19 mouse cellular contexts compared by ENCODE assay signal in genomic region chr8:126821279-126821678, GRCm38 (mm10).
DNase-seq lines count a peak whose midpoint lies in the region; ATAC-seq and TF ChIP-seq lines count a peak whose summit lies in the region.
"Had no signal": no experiment of that assay in that cellular context is flagged by ENCODE, and none has a peak within 500 bp of the region (broad histone marks: within the 10 kb centered on the region; RNA-seq: fewer than 3 reads in every experiment).

No protein-coding gene starts in this region.

- peaks cover 18% of the 10 kb centered on the region for H3K4me1 ChIP-seq in hindbrain, postnatal 0 days (ENCODE audit: insufficient read depth, low read length)
- H3K4me1 ChIP-seq in hindbrain, embryonic 14.5 days (replicated peaks; ENCODE audit: control insufficient read depth, insufficient read depth, low read length), result peaks cover 13% of the 10 kb centered on the region
- H3K4me1 ChIP-seq in lung, embryonic 14.5 days (ENCODE audit: insufficient read depth), result peaks cover 22% of the 10 kb centered on the region
- H3K4me1 ChIP-seq in limb, embryonic 13.5 days, result peaks cover 36% of the 10 kb centered on the region
- peaks cover 5% of the 10 kb centered on the region for H3K4me1 ChIP-seq in stomach, postnatal 0 days (replicated peaks; ENCODE audit: control insufficient read depth, insufficient read depth)

- no peak overlapping the region for H3K9ac ChIP-seq in hindbrain, postnatal 0 days (replicated peaks; ENCODE audit: low read length)
- H3K9ac ChIP-seq in hindbrain, embryonic 14.5 days, result no peak overlapping the region
- no peak overlapping the region for H3K9ac ChIP-seq in lung, embryonic 14.5 days
- H3K9ac ChIP-seq in limb, embryonic 13.5 days, result no peak overlapping the region
- no peak overlapping the region for H3K9ac ChIP-seq in stomach, postnatal 0 days (ENCODE audit: low read length)
- H3K9ac ChIP-seq: forebrain, postnatal 0 days; heart, embryonic 15.5 days; liver, postnatal 0 days; neural tube, embryonic 13.5 days had no signal

- no peaks in the 10 kb centered on the region for H3K27me3 ChIP-seq in hindbrain, postnatal 0 days (ENCODE audit: insufficient read depth, low read length)
- H3K27me3 ChIP-seq in hindbrain, embryonic 14.5 days (ENCODE audit: control insufficient read depth, insufficient read depth, low read length), result no peaks in the 10 kb centered on the region
- no peaks in the 10 kb centered on the region for H3K27me3 ChIP-seq in lung, embryonic 14.5 days (ENCODE audit: insufficient read depth, low read length)
- H3K27me3 ChIP-seq in limb, embryonic 13.5 days, result no peaks in the 10 kb centered on the region
- no peaks in the 10 kb centered on the region for H3K27me3 ChIP-seq in stomach, postnatal 0 days (ENCODE audit: control insufficient read depth, insufficient read depth, low read length)
- H3K27me3 ChIP-seq: heart, embryonic 15.5 days; neural tube, embryonic 13.5 days; Patski had no signal

- no peak overlapping the region for H3K4me2 ChIP-seq in hindbrain, postnatal 0 days (ENCODE audit: low read depth, low read length)
- no peak overlapping the region for H3K4me2 ChIP-seq in hindbrain, embryonic 14.5 days (replicated peaks)
- no peak overlapping the region for H3K4me2 ChIP-seq in lung, embryonic 14.5 days
- H3K4me2 ChIP-seq in limb, embryonic 13.5 days (replicated peaks), result no peak overlapping the region
- H3K4me2 ChIP-seq in stomach, postnatal 0 days (replicated peaks; ENCODE audit: low read depth), result no peak overlapping the region
- H3K4me2 ChIP-seq: heart, embryonic 15.5 days; midbrain, embryonic 11.5 days; neural tube, embryonic 13.5 days had no signal

- H3K9me3 ChIP-seq in hindbrain, postnatal 0 days (ENCODE audit: low read length), result no peaks in the 10 kb centered on the region
- no peaks in the 10 kb centered on the region for H3K9me3 ChIP-seq in hindbrain, embryonic 14.5 days (ENCODE audit: control insufficient read depth, low read length)
- H3K9me3 ChIP-seq in lung, embryonic 14.5 days (ENCODE audit: low read depth, low read length), result no peaks in the 10 kb centered on the region
- H3K9me3 ChIP-seq in limb, embryonic 13.5 days, result no peaks in the 10 kb centered on the region
- H3K9me3 ChIP-seq in stomach, postnatal 0 days (ENCODE audit: control insufficient read depth, low read length), result no peaks in the 10 kb centered on the region
- H3K9me3 ChIP-seq: heart, embryonic 15.5 days; neural tube, embryonic 13.5 days had no signal

- H3K4me3 ChIP-seq in hindbrain, postnatal 0 days (ENCODE audit: low read length), result no peak overlapping the region
- no peak overlapping the region for H3K4me3 ChIP-seq in hindbrain, embryonic 14.5 days (replicated peaks; ENCODE audit: low read length)
- no peak overlapping the region for H3K4me3 ChIP-seq in lung, embryonic 14.5 days (ENCODE audit: low read depth, low read length)
- H3K4me3 ChIP-seq in limb, embryonic 13.5 days, result no peak overlapping the region
- H3K4me3 ChIP-seq in stomach, postnatal 0 days (ENCODE audit: low read depth, low read length), result no peak overlapping the region
- H3K4me3 ChIP-seq: heart, embryonic 15.5 days; neural tube, embryonic 13.5 days had no signal

- H3K27ac ChIP-seq in hindbrain, postnatal 0 days, result no peak overlapping the region
- no peak overlapping the region for H3K27ac ChIP-seq in hindbrain, embryonic 14.5 days
- H3K27ac ChIP-seq in lung, embryonic 14.5 days (ENCODE audit: low read depth), result peak overlapping the region; percentile 46
- peak overlapping the region; percentile 85 for H3K27ac ChIP-seq in limb, embryonic 13.5 days
- H3K27ac ChIP-seq in stomach, postnatal 0 days (replicated peaks), result 0 out of 2 replicates have a peak overlapping the region, but pooled peaks have one; percentile 5
- H3K27ac ChIP-seq: heart, embryonic 15.5 days; macrophage; neural tube, embryonic 13.5 days had no signal

- ATAC-seq in hindbrain, postnatal 0 days, result no peak
- no peak for ATAC-seq in hindbrain, embryonic 14.5 days (ENCODE audit: low FRiP score)
- ATAC-seq in lung, embryonic 14.5 days (ENCODE audit: insufficient read depth), result no peak
- ATAC-seq in limb, embryonic 13.5 days (ENCODE audit: low FRiP score, low read depth), result no peak
- no peak for ATAC-seq in stomach, postnatal 0 days (ENCODE audit: low FRiP score, low TSS enrichment)
- ATAC-seq: activated CD4-positive, CD25-positive, alpha-beta regulatory T cell, adult 4 months; forebrain, postnatal 0 days; liver, postnatal 0 days; Patski had no signal

- peak; percentile 38 for DNase-seq in hindbrain, postnatal 0 days (ENCODE audit: low spot score)
- no peak for DNase-seq in hindbrain, embryonic 14.5 days (ENCODE audit: low spot score)
- DNase-seq in lung, embryonic 14.5 days, result no peak
- DNase-seq in lung, postnatal 4 days, result no peak
- DNase-seq in stomach, postnatal 0 days (ENCODE audit: low spot score), result no peak
- DNase-seq in cerebellum, adult 8-10 months, result no peak
- no peak for DNase-seq in layer of hippocampus, postnatal 14 days (ENCODE audit: low spot score in 2 of 2)
- DNase-seq: adrenal gland, postnatal 14 days; cerebellum, adult 9-10 months; forebrain, postnatal 0 days; layer of hippocampus, postnatal 36 days; liver, postnatal 0 days had no signal

- TF ChIP-seq CTCF in hindbrain, postnatal 0 days (IDR thresholded peaks at IDR 0.05; ENCODE audit: low read depth), result no peak
- no peak for TF ChIP-seq CTCF in lung, embryonic 14.5 days (IDR thresholded peaks at IDR 0.05; ENCODE audit: low read depth)
- no peak for TF ChIP-seq CTCF in stomach, postnatal 0 days (IDR thresholded peaks at IDR 0.05; ENCODE audit: low read depth)

- no peak for TF ChIP-seq EP300 in stomach, postnatal 0 days (optimal IDR thresholded peaks at IDR 0.05)

- WGBS in hindbrain, postnatal 0 days, result 60% methylated on average over 8 of the region's 8 CpGs
- WGBS in hindbrain, embryonic 14.5 days, result 66% methylated on average over 8 of the region's 8 CpGs
- WGBS in lung, embryonic 14.5 days, result 23% methylated on average over 8 of the region's 8 CpGs
- 25% methylated on average over 8 of the region's 8 CpGs for WGBS in limb, embryonic 13.5 days
- WGBS in stomach, postnatal 0 days, result 32% methylated on average over 8 of the region's 8 CpGs

- no peaks in the 10 kb centered on the region for H3K36me3 ChIP-seq in hindbrain, postnatal 0 days (ENCODE audit: insufficient read depth, low read length)
- H3K36me3 ChIP-seq in hindbrain, embryonic 14.5 days (replicated peaks; ENCODE audit: control insufficient read depth, insufficient read depth), result no peaks in the 10 kb centered on the region
- no peaks in the 10 kb centered on the region for H3K36me3 ChIP-seq in lung, embryonic 14.5 days (ENCODE audit: insufficient read depth)
- H3K36me3 ChIP-seq in limb, embryonic 13.5 days, result no peaks in the 10 kb centered on the region
- H3K36me3 ChIP-seq in stomach, postnatal 0 days (ENCODE audit: control insufficient read depth, insufficient read depth, low read length), result no peaks in the 10 kb centered on the region
- H3K36me3 ChIP-seq: heart, embryonic 15.5 days; neural tube, embryonic 13.5 days had no signal

Comparison
In these comparisons a context has a peak if more than half of its experiments do, and no peak if none do; other contexts are left out.
1. H3K27ac ChIP-seq: peak in lung, embryonic 14.5 days (single experiment), limb, embryonic 13.5 days (single experiment) and stomach, postnatal 0 days (single experiment); none in hindbrain, postnatal 0 days (single experiment) and hindbrain, embryonic 14.5 days (single experiment).